Mouse (Mus musculus): ENCODE data around the gene Bex6.

GRCm38 (mm10) chr16:32221803-32222202 is 42.2 kb downstream of the Bex6 start:
- TF ChIP-seq GATA1 (IDR thresholded peaks at IDR 0.05; ENCODE audit: borderline replicate concordance, low read length), result no peak
- TF ChIP-seq FLI1 (IDR thresholded peaks at IDR 0.05; ENCODE audit: low read length), result no peak

Measured in megakaryocyte, embryonic 14.5 days (primary cell).